Mouse (Mus musculus) left cerebral cortex, postnatal 4 days (tissue): ENCODE results near the gene Olfr593. TPM values are rescaled to one million over a fixed set of nuclear protein-coding genes. Genes with fewer than 3 reads are reported as not detected.
"Not testable (repeated sequence)": the region's sequence is repeated elsewhere in the genome, so short reads cannot be mapped to it uniquely, and the experiment has no call there.

Source experiments
- DNase-seq: peaks from one replicate; pipeline ENCODE4 v3.0.0-alpha.2; 2022
- intact Hi-C: fragments of 180-260 bp; cut with DNase I; formaldehyde crosslinking; loops from one replicate; pipeline ENCODE4 v1.15.1; 2025
- microRNA-seq: library from miRNA; unstranded; fragments of <30 nt; microRNA quantifications from one replicate; pipeline ENCODE4 v1.2.0, GENCODE M21; 2022
- total RNA-seq, 2 experiments: library from RNA; stranded (reverse); gene quantifications; 2 replicates each; pipeline ENCODE4 v1.2.3; 2021

Gene Olfr593
- total RNA-seq, result not detected

DNA sequence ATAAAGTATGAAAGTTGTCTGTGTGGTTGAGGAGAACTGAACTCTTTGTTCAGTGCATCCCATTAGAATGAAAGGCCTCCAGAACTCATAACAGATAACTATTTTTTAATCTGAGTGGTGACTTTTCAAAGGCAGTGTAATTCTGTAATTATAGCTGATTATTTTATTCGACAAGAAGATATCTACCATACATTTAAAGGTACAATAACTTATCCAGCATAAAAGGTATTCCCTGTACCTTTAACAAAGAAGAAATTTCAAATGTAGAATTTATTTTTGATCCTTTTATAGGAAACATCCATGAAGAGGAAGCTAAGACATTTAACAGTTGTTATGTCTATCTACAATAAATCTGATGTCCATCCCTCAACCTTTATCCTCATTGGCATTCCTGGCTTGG, at the start of gene Olfr593:
Gene Olfr593 (plus strand): TSS at position 301 of the 400 bp plus-strand sequence.
- intact Hi-C loops, result no loop called here
- no peak for DNase-seq

GRCm38 (mm10) chr7:103169697-103170096, 42.0 kb upstream of the Olfr593 start:
- intact Hi-C loops, result no loop called here
- peak; percentile 10 for DNase-seq

- DNase-seq, result no peak
- intact Hi-C loops, result no loop called here
These were observed 33.4 kb upstream of the Olfr593 start, which contains the start of gene Olfr591 for GRCm38 (mm10) chr7:103178240-103178639. Gene Olfr591 (minus strand): TSS chr7:103178340.

GRCm38 (mm10) chr7:103184503-103184902, 27.2 kb upstream of the Olfr593 start, which contains the start of gene Olfr592:
Gene Olfr592 (plus strand): TSS chr7:103184803.
- DNase-seq, result not testable (repeated sequence)
- intact Hi-C loops, result loop anchor here (10.0 kb wide), 1 partner anchor 990 kb away; no protein-coding TSS in a partner anchor

GRCm38 (mm10) chr7:103212050-103212449, 388 bp downstream of the Olfr593 start:
- DNase-seq, intact Hi-C loops: not testable (repeated sequence)

DNA sequence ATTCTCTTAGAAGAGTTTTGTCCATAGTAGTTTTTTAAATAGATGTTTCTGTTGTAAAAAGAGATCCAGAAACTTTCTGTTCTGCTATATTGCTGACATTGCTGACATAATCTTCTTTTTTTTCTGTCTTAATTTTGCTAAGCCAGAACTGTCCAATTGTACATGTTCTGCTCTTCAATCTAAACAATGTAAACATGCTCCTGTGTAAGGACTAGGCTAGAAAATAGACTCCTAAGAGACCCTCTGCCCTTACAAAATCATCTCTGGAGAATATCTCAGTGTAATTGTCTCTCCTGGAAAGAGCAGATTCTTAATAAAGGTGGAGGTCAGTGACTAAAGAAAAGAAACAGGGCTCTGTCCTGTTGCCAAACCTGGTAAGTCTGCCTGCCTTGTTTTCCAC, 5.0 kb downstream of the Olfr593 start, which contains the start of gene Olfr594:
Gene Olfr594 (plus strand): TSS at position 301 of the 400 bp plus-strand sequence.
- intact Hi-C loops, result no loop called here
- no peak for DNase-seq

GRCm38 (mm10) chr7:103252405-103252804, 40.7 kb downstream of the Olfr593 start, which contains the start of gene Usp17ld:
Gene Usp17ld (minus strand): TSS chr7:103252505.
- intact Hi-C loops, result not testable (repeated sequence)

More at GRCm38 (mm10) chr7:103252405-103252804, 40.7 kb downstream of the Olfr593 start, which contains the start of gene Usp17ld:
- DNase-seq, result not testable (repeated sequence)

Small RNA genes within 50 kb of the gene (microRNA-seq; reads per million reads assigned to microRNA genes)
- gene Gm25171, result not detected

Other genes starting within 250 kb of the Olfr593 start
- not detected for gene Olfr576, start 249.2 kb upstream of the Olfr593 start, total RNA-seq
- gene Olfr577, start 235.9 kb upstream of the Olfr593 start, total RNA-seq, result not detected
- gene Olfr578, start 222.5 kb upstream of the Olfr593 start, total RNA-seq, result not detected
- gene Olfr582, start 173.8 kb upstream of the Olfr593 start, total RNA-seq, result not detected
- not detected for gene Olfr583, start 160.6 kb upstream of the Olfr593 start, total RNA-seq
- not detected for gene Olfr584, start 130.0 kb upstream of the Olfr593 start, total RNA-seq
- not detected for gene Olfr585, start 114.1 kb upstream of the Olfr593 start, total RNA-seq
- gene Olfr586, start 86.2 kb upstream of the Olfr593 start, total RNA-seq, result not detected
- gene Olfr588-ps1, start 71.0 kb upstream of the Olfr593 start, total RNA-seq, result not detected
- gene Olfr589, start 55.5 kb upstream of the Olfr593 start, total RNA-seq, result not detected
- not detected for gene Olfr591, start 33.5 kb upstream of the Olfr593 start, total RNA-seq
- gene Olfr592, start 27.1 kb upstream of the Olfr593 start, total RNA-seq, result not detected
- gene Olfr594, start 5.1 kb downstream of the Olfr593 start, total RNA-seq, result not detected
- gene Usp17ld, start 40.6 kb downstream of the Olfr593 start, total RNA-seq, result not detected
- not detected for gene Olfr596, start 93.8 kb downstream of the Olfr593 start, total RNA-seq
- gene Olfr597, start 104.5 kb downstream of the Olfr593 start, total RNA-seq, result not detected
- not detected for gene Olfr598, start 111.7 kb downstream of the Olfr593 start, total RNA-seq
- gene Olfr599, start 124.1 kb downstream of the Olfr593 start, total RNA-seq, result not detected
- not detected for gene Olfr600, start 137.8 kb downstream of the Olfr593 start, total RNA-seq
- gene Olfr601, start 150.8 kb downstream of the Olfr593 start, total RNA-seq, result not detected
- gene Olfr603, start 174.3 kb downstream of the Olfr593 start, total RNA-seq, result not detected
- not detected for gene Usp17lc, start 203.2 kb downstream of the Olfr593 start, total RNA-seq
- gene Olfr605, start 233.6 kb downstream of the Olfr593 start, total RNA-seq, result not detected
- gene Olfr606, start 237.2 kb downstream of the Olfr593 start, total RNA-seq, result not detected